ENCODE assay signal across 10 mouse cellular contexts in genomic region chr12:112143833-112144201, GRCm38 (mm10). TPM values are rescaled to one million over a fixed set of nuclear protein-coding genes. Genes with fewer than 3 reads are reported as not detected.
DNase-seq lines count a peak whose midpoint lies in the region; ATAC-seq and TF ChIP-seq lines count a peak whose summit lies in the region.
"Had no signal": no experiment of that assay in that cellular context is flagged by ENCODE, and none has a peak within 500 bp of the region (broad histone marks: within the 10 kb centered on the region; RNA-seq: fewer than 3 reads in every experiment).

No protein-coding gene starts in this region.

- no peak overlapping the region for H3K27ac ChIP-seq in heart, embryonic 12.5 days (ENCODE audit: poor library complexity, severe bottlenecking)
- no peak overlapping the region for H3K27ac ChIP-seq in brown adipose tissue, adult 24 weeks (replicated peaks; ENCODE audit: low read depth, low read length)
- peak overlapping the region; percentile 72 for H3K27ac ChIP-seq in hindbrain, embryonic 13.5 days
- peak overlapping the region; percentile 72 for H3K27ac ChIP-seq in midbrain, embryonic 14.5 days (replicated peaks; ENCODE audit: low read depth, low read length)
- no peak overlapping the region for H3K27ac ChIP-seq in thymus, adult 2 months (ENCODE audit: control insufficient read depth, insufficient read depth, low read length)

- peak overlapping the region; percentile 92 for H3K4me2 ChIP-seq in heart, embryonic 12.5 days
- peak overlapping the region; percentile 87 for H3K4me2 ChIP-seq in hindbrain, embryonic 13.5 days
- H3K4me2 ChIP-seq in midbrain, embryonic 14.5 days (ENCODE audit: low read length): peak overlapping the region; percentile 85

- TF ChIP-seq CTCF in thymus, adult 2 months (IDR thresholded peaks at IDR 0.05; ENCODE audit: borderline replicate concordance, control insufficient read depth, extremely low read depth, insufficient read depth, low read length, poor library complexity): no peak

- no peak for ATAC-seq in heart, embryonic 12.5 days (ENCODE audit: insufficient number of reproducible peaks, low FRiP score)
- ATAC-seq in hindbrain, embryonic 13.5 days (ENCODE audit: low FRiP score): no peak
- ATAC-seq in midbrain, embryonic 14.5 days (ENCODE audit: low FRiP score, low TSS enrichment): no peak
- ATAC-seq in frontal cortex, adult (ENCODE audit: low TSS enrichment): no peak

- H3K9me3 ChIP-seq in heart, embryonic 12.5 days (replicated peaks): no peaks in the 10 kb centered on the region
- no peaks in the 10 kb centered on the region for H3K9me3 ChIP-seq in hindbrain, embryonic 13.5 days
- H3K9me3 ChIP-seq in midbrain, embryonic 14.5 days (ENCODE audit: control insufficient read depth, low read length): no peaks in the 10 kb centered on the region

- no peak for DNase-seq in heart, postnatal 10 days
- DNase-seq in midbrain, embryonic 14.5 days: peak; percentile 71
- no peak for DNase-seq in left cerebral cortex, adult 8-10 months (ENCODE audit: low spot score in 2 of 2)
- no peak for DNase-seq in thymus, adult 2 months
- DNase-seq: kidney, adult 9 months had no signal

- no peak for TF ChIP-seq POLR2A in thymus, adult 2 months (IDR thresholded peaks at IDR 0.05; ENCODE audit: control insufficient read depth, extremely low read depth, insufficient read depth, low read length, poor library complexity)

- peaks cover 71% of the 10 kb centered on the region for H3K27me3 ChIP-seq in heart, embryonic 12.5 days (replicated peaks)
- peaks cover 85% of the 10 kb centered on the region for H3K27me3 ChIP-seq in hindbrain, embryonic 13.5 days
- peaks cover 40% of the 10 kb centered on the region for H3K27me3 ChIP-seq in midbrain, embryonic 14.5 days (ENCODE audit: control insufficient read depth, insufficient read depth, low read length)
- H3K27me3 ChIP-seq in thymus, adult 2 months (ENCODE audit: control insufficient read depth, insufficient read depth, low read length): peaks cover 14% of the 10 kb centered on the region

- H3K4me1 ChIP-seq in heart, embryonic 12.5 days (replicated peaks): peaks cover 47% of the 10 kb centered on the region
- H3K4me1 ChIP-seq in brown adipose tissue, adult 24 weeks (ENCODE audit: control insufficient read depth, insufficient read depth, insufficient read length, low read length): no peaks in the 10 kb centered on the region
- H3K4me1 ChIP-seq in hindbrain, embryonic 13.5 days (replicated peaks): peaks cover 59% of the 10 kb centered on the region
- peaks cover 43% of the 10 kb centered on the region for H3K4me1 ChIP-seq in midbrain, embryonic 14.5 days (ENCODE audit: control insufficient read depth, insufficient read depth, low read length)
- no peaks in the 10 kb centered on the region; the same call in 1 of the 2 replicates for H3K4me1 ChIP-seq in thymus, adult 2 months (replicated peaks; ENCODE audit: control insufficient read depth, insufficient read depth, low read length)

- intact Hi-C loops in heart, postnatal 10 days (cut with DNase I): no loop called here

- WGBS in heart, embryonic 12.5 days: under 1% methylated on average over 49 of the region's 52 CpGs
- WGBS in hindbrain, embryonic 13.5 days: 2% methylated on average over 16 of the region's 52 CpGs
- WGBS in midbrain, embryonic 14.5 days: under 1% methylated on average over 46 of the region's 52 CpGs
- 7% methylated on average over 47 of the region's 52 CpGs for WGBS in thymus, adult 2 months

- no peak overlapping the region for H3K9ac ChIP-seq in heart, embryonic 12.5 days
- peak overlapping the region; percentile 77 for H3K9ac ChIP-seq in hindbrain, embryonic 13.5 days
- peak overlapping the region; percentile 73 for H3K9ac ChIP-seq in midbrain, embryonic 14.5 days (replicated peaks; ENCODE audit: low read length)

- H3K4me3 ChIP-seq in heart, embryonic 12.5 days: peak overlapping the region; percentile 59
- peak overlapping the region; percentile 63 for H3K4me3 ChIP-seq in brown adipose tissue, adult 24 weeks (ENCODE audit: insufficient read depth, low read depth, low read length)
- H3K4me3 ChIP-seq in hindbrain, embryonic 13.5 days: peak overlapping the region; percentile 55
- H3K4me3 ChIP-seq in midbrain, embryonic 14.5 days (replicated peaks; ENCODE audit: low read depth, low read length): peak overlapping the region; percentile 57
- no peak overlapping the region for H3K4me3 ChIP-seq in thymus, adult 2 months (ENCODE audit: control insufficient read depth, insufficient read depth, low read length)

- no peaks in the 10 kb centered on the region for H3K36me3 ChIP-seq in heart, embryonic 12.5 days
- no peaks in the 10 kb centered on the region for H3K36me3 ChIP-seq in hindbrain, embryonic 13.5 days
- H3K36me3 ChIP-seq in midbrain, embryonic 14.5 days (ENCODE audit: control insufficient read depth, insufficient read depth, low read length): no peaks in the 10 kb centered on the region
- H3K36me3 ChIP-seq in thymus, adult 2 months (ENCODE audit: control insufficient read depth, insufficient read depth, low read length): no peaks in the 10 kb centered on the region

RNA-seq across cellular contexts. Expression of gene Kif26a, which starts 2.2 kb away (rescaled TPM):
- polyA plus RNA-seq in heart, embryonic 12.5 days (2016; fragmentation: Nextera tagmentation; extraction: Ambion mirVana): 2.5 and 2.7 TPM in 2 replicates
- total RNA-seq in heart, postnatal 10 days (2021): 10 to 100 TPM; 33.4 to 33.5 TPM
- polyA plus RNA-seq in brown adipose tissue, adult 24 weeks (2012; ENCODE audit: insufficient read depth, insufficient read length, missing spikeins): 1.9 and 3.2 TPM in 2 replicates
- 3.8 and 4.4 TPM in 2 replicates for polyA plus RNA-seq in hindbrain, embryonic 13.5 days (2015; fragmentation: Nextera tagmentation; extraction: Ambion mirVana)
- 6.2 and 7.2 TPM in 2 replicates for polyA plus RNA-seq in midbrain, embryonic 14.5 days (2014; fragmentation: Nextera tagmentation; extraction: Ambion mirVana)
- 1 to 10 TPM; 4.8 to 5.7 (median 5.1) TPM for total RNA-seq in left cerebral cortex, adult 8-10 months (2022)
- polyA plus RNA-seq in thymus, adult 2 months (2012; rRNA removed): 6.3 and 6.6 TPM in 2 replicates
- total RNA-seq: neutrophil, adult 5-6 weeks had no signal

RNA-seq across cellular contexts. Expression of gene Aspg, which starts 37.3 kb away (rescaled TPM):
- polyA plus RNA-seq in heart, embryonic 12.5 days (2016; fragmentation: Nextera tagmentation; extraction: Ambion mirVana): 0.45 and 2.2 TPM in 2 replicates
- total RNA-seq in heart, postnatal 10 days (2021): 1 to 10 TPM; 1.5 to 2.9 TPM
- 60.4 and 84.2 TPM in 2 replicates for polyA plus RNA-seq in brown adipose tissue, adult 24 weeks (2012; ENCODE audit: insufficient read depth, insufficient read length, missing spikeins)
- 0.27 and 1.1 TPM in 2 replicates for polyA plus RNA-seq in hindbrain, embryonic 13.5 days (2015; fragmentation: Nextera tagmentation; extraction: Ambion mirVana)
- not detected in 2 replicates for polyA plus RNA-seq in midbrain, embryonic 14.5 days (2014; fragmentation: Nextera tagmentation; extraction: Ambion mirVana)
- 1 to 10 TPM; 1.8 to 8.5 (median 4.9) TPM for total RNA-seq in left cerebral cortex, adult 8-10 months (2022)
- 9.1 and 14.7 TPM in 2 replicates for polyA plus RNA-seq in thymus, adult 2 months (2012; rRNA removed)
- total RNA-seq: neutrophil, adult 5-6 weeks had no signal

Comparison
In these comparisons a context has a peak if more than half of its experiments do, and no peak if none do; other contexts are left out.
1. H3K27ac ChIP-seq: peak in hindbrain, embryonic 13.5 days (single experiment) and midbrain, embryonic 14.5 days (single experiment); none in heart, embryonic 12.5 days (single experiment), brown adipose tissue, adult 24 weeks (single experiment) and thymus, adult 2 months (single experiment).
2. Peak in every context shown above with its lines, with median percentiles within 50 percentile points of each other: H3K4me2 ChIP-seq.